ENCODE assay signal across 8 mouse cellular contexts in genomic region chr11:104599265-104599945, GRCm38 (mm10). TPM values are rescaled to one million over a fixed set of nuclear protein-coding genes. Genes with fewer than 3 reads are reported as not detected.
DNase-seq lines count a peak whose midpoint lies in the region; ATAC-seq lines count a peak whose summit lies in the region.
"Had no signal": no experiment of that assay in that cellular context is flagged by ENCODE, and none has a peak within 500 bp of the region (broad histone marks: within the 10 kb centered on the region; RNA-seq: fewer than 3 reads in every experiment).

No protein-coding gene starts in this region.

- no peaks in the 10 kb centered on the region for H3K27me3 ChIP-seq in kidney, embryonic 14.5 days (ENCODE audit: control insufficient read depth, insufficient read depth, low read length)

- 66% methylated on average over 13 of the region's 13 CpGs for WGBS in kidney, embryonic 14.5 days

- DNase-seq in kidney, adult 11 months: no peak
- DNase-seq in kidney, postnatal 14 days: peak; percentile 55
- no peak for DNase-seq in left cerebral cortex, postnatal 36 days (ENCODE audit: low spot score in 2 of 2)
- DNase-seq in frontal cortex, postnatal 10 days (ENCODE audit: low spot score in 2 of 2): no peak

- no peaks in the 10 kb centered on the region for H3K9me3 ChIP-seq in kidney, embryonic 14.5 days (ENCODE audit: control insufficient read depth, low read length)

- no peak overlapping the region for H3K9ac ChIP-seq in kidney, embryonic 14.5 days (ENCODE audit: low read depth, low read length)

- H3K27ac ChIP-seq in kidney, embryonic 14.5 days (ENCODE audit: low read depth, low read length): 0 out of 2 replicates have a peak overlapping the region, but pooled peaks have one; percentile 8
- H3K27ac ChIP-seq: hindbrain, postnatal 0 days had no signal

- H3K36me3 ChIP-seq in kidney, embryonic 14.5 days (ENCODE audit: control insufficient read depth, insufficient read depth, low read length): no peaks in the 10 kb centered on the region

- H3K4me3 ChIP-seq in kidney, embryonic 14.5 days (ENCODE audit: low read length): no peak overlapping the region

- intact Hi-C loops in left cerebral cortex, postnatal 36 days (cut with DNase I): loop anchor here (10.0 kb wide), 1 partner anchor 165 kb away; no protein-coding TSS in a partner anchor

- ATAC-seq in kidney, embryonic 14.5 days (ENCODE audit: low FRiP score, low TSS enrichment): 0 out of 2 replicates have a peak, but pooled peaks have one; percentile 52
- ATAC-seq in activated CD4-positive, CD25-positive, alpha-beta regulatory T cell, adult 4 months: peak; percentile 43
- ATAC-seq in common myeloid progenitor, adult 5-6 weeks (replicated peaks; ENCODE audit: low read depth, poor library complexity, severe bottlenecking): peak; percentile 50
- ATAC-seq: hindbrain, postnatal 0 days had no signal

- H3K4me2 ChIP-seq in kidney, embryonic 14.5 days (replicated peaks; ENCODE audit: low read depth, low read length): no peak overlapping the region

- H3K4me1 ChIP-seq in kidney, embryonic 14.5 days (ENCODE audit: control insufficient read depth, insufficient read depth, low read length): no peaks in the 10 kb centered on the region

RNA-seq across cellular contexts. Expression of gene Itgb3, which starts 8.4 kb away (rescaled TPM):
- polyA plus RNA-seq in kidney, embryonic 14.5 days (2014; fragmentation: Nextera tagmentation; extraction: Ambion mirVana): 0.80 and 0.85 TPM in 2 replicates
- polyA plus RNA-seq in activated CD4-positive, CD25-positive, alpha-beta regulatory T cell, adult 4 months (2017; shearing (Covaris generic)): 10 to 100 TPM; 12.8 to 14.3 TPM
- total RNA-seq in common myeloid progenitor, adult 5-6 weeks (2017): 12.3 and 15.8 TPM in 2 replicates
- total RNA-seq in left cerebral cortex, postnatal 36 days (2021): 1 to 10 TPM; 2.9 to 3.1 TPM

RNA-seq across cellular contexts. Expression of gene Myl4, which starts 48.9 kb away (rescaled TPM):
- polyA plus RNA-seq in kidney, embryonic 14.5 days (2014; fragmentation: Nextera tagmentation; extraction: Ambion mirVana): 1.2 and 1.8 TPM in 2 replicates
- 10 to 100 TPM in 1 of 2 experiments, 1 to 10 TPM in 1; 8.4 to 12.0 TPM for polyA plus RNA-seq in activated CD4-positive, CD25-positive, alpha-beta regulatory T cell, adult 4 months (2017; shearing (Covaris generic))
- total RNA-seq in common myeloid progenitor, adult 5-6 weeks (2017): 0.87 and 1.2 TPM in 2 replicates
- 10 to 100 TPM; 22.6 to 43.4 TPM for total RNA-seq in left cerebral cortex, postnatal 36 days (2021)

RNA-seq across cellular contexts. Expression of gene Cdc27, which starts 49.0 kb away (rescaled TPM):
- polyA plus RNA-seq in kidney, embryonic 14.5 days (2014; fragmentation: Nextera tagmentation; extraction: Ambion mirVana): 39.9 and 55.5 TPM in 2 replicates
- 10 to 100 TPM; 18.3 to 21.7 TPM for polyA plus RNA-seq in activated CD4-positive, CD25-positive, alpha-beta regulatory T cell, adult 4 months (2017; shearing (Covaris generic))
- total RNA-seq in common myeloid progenitor, adult 5-6 weeks (2017): 74.3 and 78.4 TPM in 2 replicates
- total RNA-seq in left cerebral cortex, postnatal 36 days (2021): 10 to 100 TPM; 56.6 to 63.2 TPM

Comparison
In these comparisons a context has a peak if more than half of its experiments do, and no peak if none do; other contexts are left out.
1. RNA of gene Myl4, which starts 48.9 kb away (total RNA-seq): 22.6 to 43.4 TPM in left cerebral cortex, postnatal 36 days; 0.87 to 1.2 TPM in common myeloid progenitor, adult 5-6 weeks; every median in the first group is over 10 times any median in the second.
2. Peak in every context shown above with its lines, with median percentiles within 50 percentile points of each other: ATAC-seq.